Mouse (Mus musculus): Measurements from ENCODE around the gene Fermt3. TPM values are rescaled to one million over a fixed set of nuclear protein-coding genes. Genes with fewer than 3 reads are reported as not detected.

The Fermt3 gene
- 1 to 10 TPM; 3.6 to 5.0 TPM for total RNA-seq (2021)
- long read RNA-seq, experiment 1, partial matches to known transcripts = 0 of 7 reads
- long read RNA-seq, experiment 1, other reads (novel, unspliced or antisense) = 6 of 7 reads
- long read RNA-seq, experiment 2, partial matches to known transcripts = 8 of 15 reads
- long read RNA-seq, experiment 2, other reads (novel, unspliced or antisense) = 5 of 15 reads

DNA sequence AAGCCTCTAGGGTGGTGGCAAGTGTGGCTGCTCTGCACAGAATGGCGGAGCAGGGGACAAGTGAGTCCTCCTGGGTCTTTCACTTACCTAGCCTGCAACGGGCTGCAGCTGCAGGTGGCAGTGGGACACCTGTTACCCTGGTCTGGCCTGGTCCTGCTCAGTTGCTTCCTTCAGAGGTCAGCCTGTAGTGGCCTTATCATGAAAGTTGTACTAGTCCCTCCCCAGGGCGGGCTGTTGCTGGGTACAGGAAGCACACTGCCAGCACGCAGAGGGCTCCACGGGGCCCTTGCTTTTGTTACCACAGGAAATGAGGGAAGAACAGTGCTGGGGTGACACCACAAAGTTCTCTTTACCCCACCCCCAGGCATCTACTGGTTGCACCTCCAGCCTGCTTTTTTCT is at the start of gene Fermt3:
Gene Fermt3, minus strand, starts transcription at position 279 of the 400 bp plus-strand sequence.
- TF ChIP-seq CTCF (conservative IDR thresholded peaks at IDR 0.05) = no peak
- DNase-seq (ENCODE audit: low spot score in 2 of 2) = no peak
- peak within 1 kb of the TSS; percentile 21 for H3K27ac ChIP-seq
- H3K4me3 ChIP-seq = no peak within 1 kb of the TSS; the same call in 1 of the 2 replicates

GRCm38 (mm10) chr19:7068136-7068535 is 48.9 kb upstream of the Fermt3 start:
- H3K27ac ChIP-seq = no peak overlapping the region
- DNase-seq (ENCODE audit: low spot score in 2 of 2) = peak; percentile 70 to 90
- TF ChIP-seq CTCF (conservative IDR thresholded peaks at IDR 0.05) = peak; percentile 95
- peak overlapping the region; percentile 23; the same call in 1 of the 2 replicates for H3K4me3 ChIP-seq

DNA sequence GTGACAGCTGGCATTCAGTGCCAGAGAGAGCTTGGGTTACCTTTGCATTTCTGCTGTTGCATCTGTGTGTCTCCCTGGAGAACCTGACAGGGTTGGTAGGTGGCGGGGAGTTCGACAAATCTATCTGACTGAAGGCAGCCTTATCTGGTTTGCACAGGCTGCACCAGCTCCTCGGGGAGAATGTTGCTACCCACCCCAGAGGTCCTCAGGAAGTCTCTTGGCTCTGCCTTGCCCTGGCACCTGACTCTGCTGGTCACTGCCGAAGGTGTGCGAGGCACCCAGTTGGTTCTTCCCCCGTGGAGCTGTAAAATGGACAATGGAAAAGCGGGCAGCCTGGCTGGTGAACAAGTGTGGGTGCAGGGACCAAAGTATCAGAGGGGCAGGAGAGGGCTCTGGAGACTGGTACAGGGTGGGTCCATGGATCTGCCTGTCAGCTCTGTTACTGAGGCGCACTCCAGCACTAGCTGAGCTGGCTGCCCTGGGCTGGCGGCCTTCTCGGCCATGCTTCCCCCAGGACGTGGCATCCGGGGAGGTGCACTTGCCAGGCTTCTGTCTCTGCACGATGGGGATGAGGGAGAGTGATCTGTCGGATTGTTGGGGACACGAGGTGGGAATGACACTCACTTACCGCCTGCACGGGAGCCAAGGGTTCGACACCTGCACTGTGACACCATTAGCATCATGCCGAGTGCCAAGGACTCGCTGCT is 48.2 kb upstream of the Fermt3 start:
- Histone ChIP-seq H3K4me3 (no peak overlapping the region), H3K27ac (no peak overlapping the region)
- TF ChIP-seq CTCF (conservative IDR thresholded peaks at IDR 0.05) = no peak
- DNase-seq (ENCODE audit: low spot score in 2 of 2) = no peak

DNA sequence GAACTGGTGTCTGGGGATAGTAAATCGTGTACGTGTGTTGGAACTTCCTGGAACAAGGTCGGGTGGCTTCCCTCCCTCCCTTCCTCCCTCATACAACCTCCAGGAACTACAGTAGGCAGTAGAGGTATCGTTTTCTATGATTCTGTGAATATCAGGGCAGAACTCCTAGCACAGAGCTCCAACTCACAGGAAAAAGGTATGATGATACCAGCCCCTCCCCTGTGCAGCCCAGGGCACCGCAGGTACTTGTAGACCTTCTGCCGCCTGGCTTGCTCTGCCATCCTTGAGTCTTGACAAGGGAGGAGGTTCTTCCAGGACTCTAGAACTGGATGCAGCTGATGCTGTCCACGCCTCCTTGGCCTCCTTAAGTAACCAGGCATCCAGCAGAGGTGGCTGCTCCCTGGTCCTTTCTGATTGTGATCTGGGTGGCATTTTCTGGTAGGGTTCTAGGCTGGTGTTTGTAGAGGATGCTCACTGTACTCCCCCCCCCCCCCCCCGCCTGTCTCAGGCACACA is 47.6 kb upstream of the Fermt3 start:
- no peak for DNase-seq (ENCODE audit: low spot score in 2 of 2)
- no peak overlapping the region for H3K27ac ChIP-seq
- no peak overlapping the region for H3K4me3 ChIP-seq
- no peak for TF ChIP-seq CTCF (conservative IDR thresholded peaks at IDR 0.05)

DNA sequence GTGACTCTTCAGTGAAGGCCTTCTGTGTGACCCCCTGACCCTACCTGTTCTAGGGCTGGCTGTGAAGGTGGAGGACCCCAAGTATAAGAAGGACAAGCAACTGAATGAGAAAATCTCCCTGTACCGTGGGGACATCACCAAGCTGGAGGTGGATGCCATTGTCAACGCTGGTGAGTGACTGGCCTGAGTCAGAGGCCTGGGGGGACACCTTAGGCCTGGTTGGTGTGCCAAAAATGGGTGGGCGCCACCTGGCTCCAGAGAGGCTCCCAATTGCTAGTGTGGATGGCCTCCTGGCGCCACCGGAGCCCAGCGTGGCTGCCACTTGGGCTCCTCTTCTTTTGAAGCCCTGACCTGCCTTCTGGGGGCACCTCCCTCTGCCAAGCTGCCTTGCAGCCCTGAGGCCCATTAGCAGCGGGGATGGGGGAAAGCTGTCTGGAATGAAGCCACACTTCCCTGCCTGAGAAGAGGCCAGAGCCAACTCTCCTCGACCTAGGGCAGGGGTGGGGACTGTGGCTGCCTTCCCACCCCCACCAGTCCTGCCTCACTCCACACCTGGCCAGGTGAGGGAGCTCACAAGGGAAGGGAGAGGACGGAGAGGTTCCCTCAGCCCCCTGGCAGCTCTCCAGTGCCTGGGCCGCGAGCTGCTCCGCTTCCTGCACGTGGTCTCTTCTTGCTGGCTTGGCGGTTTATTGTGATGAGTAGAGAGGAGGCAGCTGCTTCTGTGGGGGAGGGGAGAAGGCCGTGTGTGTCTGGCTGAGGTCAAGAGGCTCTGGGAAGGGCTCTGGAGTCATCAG is 47.0 kb upstream of the Fermt3 start:
- DNase-seq (ENCODE audit: low spot score in 2 of 2) = no peak
- H3K4me3 ChIP-seq = no peak overlapping the region
- H3K27ac ChIP-seq = no peak overlapping the region
- TF ChIP-seq CTCF (conservative IDR thresholded peaks at IDR 0.05) = no peak

- H3K4me3 ChIP-seq = no peak overlapping the region
- DNase-seq (ENCODE audit: low spot score in 2 of 2) = peak; percentile 76 to 88
Observed at GRCm38 (mm10) chr19:7064571-7064970, 45.3 kb upstream of the Fermt3 start.

GRCm38 (mm10) chr19:7062916-7063315 is 43.6 kb upstream of the Fermt3 start:
- no peak for TF ChIP-seq CTCF (conservative IDR thresholded peaks at IDR 0.05)
- no peak for DNase-seq (ENCODE audit: low spot score in 2 of 2)
- Histone ChIP-seq H3K27ac (no peak overlapping the region), H3K4me3 (no peak overlapping the region)

More at GRCm38 (mm10) chr19:7064571-7064970, 45.3 kb upstream of the Fermt3 start:
- no peak overlapping the region for H3K27ac ChIP-seq
- peak; percentile 94 for TF ChIP-seq CTCF (conservative IDR thresholded peaks at IDR 0.05)

DNA sequence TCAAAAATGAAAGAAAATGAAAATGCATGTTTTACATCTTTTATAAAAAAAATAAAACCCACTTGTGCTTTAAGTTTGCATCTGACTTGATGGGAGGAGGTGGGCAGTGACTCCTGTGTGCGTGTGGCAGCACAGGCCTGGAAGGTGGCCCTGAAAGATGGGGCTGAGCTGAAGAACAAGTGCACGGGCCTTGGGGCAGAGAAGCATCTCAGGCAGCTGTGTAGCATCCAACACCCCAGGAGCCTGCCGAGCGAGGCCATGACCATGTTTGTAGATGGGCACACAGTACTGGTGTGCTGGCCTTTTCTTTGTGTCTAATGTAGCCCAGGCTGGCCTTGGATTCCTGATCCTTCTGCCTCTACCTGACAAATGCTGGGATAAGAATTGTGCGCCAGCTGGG is 42.8 kb upstream of the Fermt3 start:
- H3K4me3 ChIP-seq = no peak overlapping the region
- no peak for DNase-seq (ENCODE audit: low spot score in 2 of 2)
- no peak overlapping the region for H3K27ac ChIP-seq
- TF ChIP-seq CTCF (conservative IDR thresholded peaks at IDR 0.05) = no peak

GRCm38 (mm10) chr19:7058541-7058940 is 39.3 kb upstream of the Fermt3 start:
- TF ChIP-seq CTCF (conservative IDR thresholded peaks at IDR 0.05) = no peak

GRCm38 (mm10) chr19:7057722-7058207 is 38.5 kb upstream of the Fermt3 start:
- DNase-seq (ENCODE audit: low spot score in 2 of 2) = peak; percentile 60 to 74
- peak overlapping the region; percentile 77 for H3K27ac ChIP-seq
- peak overlapping the region; percentile 68 for H3K4me3 ChIP-seq
- TF ChIP-seq CTCF (conservative IDR thresholded peaks at IDR 0.05) = peak; percentile 69

More at GRCm38 (mm10) chr19:7058541-7058940, 39.3 kb upstream of the Fermt3 start:
- H3K4me3 ChIP-seq = no peak overlapping the region
- no peak for DNase-seq (ENCODE audit: low spot score in 2 of 2)
- H3K27ac ChIP-seq = no peak overlapping the region

DNA sequence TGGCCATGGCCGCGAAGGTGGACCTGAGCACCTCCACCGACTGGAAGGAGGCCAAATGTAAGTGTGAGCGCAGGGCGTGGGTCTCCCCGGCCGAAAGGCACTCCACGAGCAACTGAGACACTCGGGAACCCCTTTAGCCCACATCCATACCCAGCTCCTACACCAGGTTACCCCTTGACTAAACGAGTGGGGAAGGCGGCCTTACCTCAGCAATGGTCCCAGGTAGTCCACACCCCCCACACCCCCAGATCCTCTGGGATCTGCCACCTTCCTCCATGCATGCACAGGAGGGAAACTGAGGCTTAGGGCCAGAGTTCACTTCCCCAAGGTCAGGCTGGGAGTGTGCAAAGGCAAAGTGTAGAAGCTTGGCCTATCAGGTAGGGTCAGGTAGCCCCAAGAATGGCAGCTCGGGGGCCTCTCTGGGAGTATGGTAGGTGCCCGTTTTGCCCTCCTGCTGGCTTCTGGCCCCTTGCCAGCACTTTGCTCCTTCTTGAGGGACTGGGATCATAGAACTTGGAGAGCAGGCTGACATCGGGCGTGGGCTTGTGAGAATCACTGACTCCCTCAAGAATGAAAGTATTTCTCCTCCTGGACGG is 38.0 kb upstream of the Fermt3 start:
- H3K27ac ChIP-seq = peak overlapping the region; percentile 77
- peak overlapping the region; percentile 68 for H3K4me3 ChIP-seq
- TF ChIP-seq CTCF (conservative IDR thresholded peaks at IDR 0.05) = no peak
- DNase-seq (ENCODE audit: low spot score in 2 of 2) = peak in 1 of 2 experiments; percentile 40
